Mouse (Mus musculus) kidney, adult 2 months (tissue): ENCODE data around the gene Pax9.

Source experiments
- CTCF ChIP-seq: fragments of 200-500 bp; conservative IDR thresholded peaks from 2 replicates; pipeline ENCODE4 v1.5.1; 2011; ENCODE audit warnings: low read depth, mild to moderate bottlenecking, control low read depth, low read length, moderate library complexity, mixed read lengths; ENCODE audit not compliant: insufficient read depth, insufficient read length
- POLR2A ChIP-seq: fragments of 200-500 bp; IDR thresholded peaks from one replicate; pipeline ENCODE4 v1.6.1; 2011; ENCODE audit warnings: low read depth, low read length, control low read depth

DNA sequence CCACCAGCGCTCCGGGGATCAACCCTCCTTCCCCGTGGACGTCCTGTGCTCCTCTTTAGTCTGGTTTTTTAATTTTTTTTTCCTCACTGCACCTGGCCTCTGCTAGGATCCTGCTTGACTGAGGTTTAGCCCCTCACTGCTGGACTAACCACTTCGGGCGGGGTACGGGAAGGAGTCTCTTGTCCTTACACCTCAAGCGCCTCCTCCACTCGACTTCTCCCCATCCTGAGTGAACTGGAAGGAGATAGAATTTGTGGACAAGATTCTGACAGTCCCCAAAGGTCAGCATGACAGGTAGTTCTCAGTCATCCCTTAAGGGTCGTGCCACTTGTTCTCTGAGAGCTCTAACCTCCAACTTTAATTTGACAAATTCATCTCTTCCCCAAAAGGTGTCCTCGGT is 3.4 kb downstream of the Pax9 start:
- no peak for TF ChIP-seq POLR2A
- no peak for TF ChIP-seq CTCF
